Mouse (Mus musculus) pancreas, adult 10 weeks (tissue): ENCODE data around the gene Atp6v1c2. TPM values are rescaled to one million over a fixed set of nuclear protein-coding genes. Genes with fewer than 3 reads are reported as not detected.

Experiments used
- polyA plus RNA-seq: library from polyadenylated mRNA; stranded (reverse); fragments of 350-450 nt; fragmentation: Illumina TruSeq; extraction: RNeasy Lipid Tissue Mini Kit (QIAGEN cat#74804); gene quantifications from one replicate; pipeline ENCODE4 v1.2.3, GENCODE M21; 2015; ENCODE audit warnings: low read depth, low replicate concordance; ENCODE audit not compliant: insufficient read depth

Atp6v1c2 gene
- not detected for polyA plus RNA-seq

GRCm38 (mm10) chr12:17329259-17329658 is at the start of gene Atp6v1c2:
Atp6v1c2 (minus strand) TSS chr12:17329359.

GRCm38 (mm10) chr12:17348048-17349036 is 19.2 kb upstream of the Atp6v1c2 start, which contains the start of gene Nol10:
Nol10 (plus strand) TSS chr12:17348458.

GRCm38 (mm10) chr12:17265971-17266672 is 63.0 kb downstream of the Atp6v1c2 start, which contains the start of gene Pdia6:
Pdia6 (plus strand) TSS chr12:17266545.

Other genes with a start within 250 kb of the Atp6v1c2 start
- 0.17 TPM for gene Kcnf1, start 152.5 kb downstream of the Atp6v1c2 start, polyA plus RNA-seq
- gene Pdia6, start 62.8 kb downstream of the Atp6v1c2 start, polyA plus RNA-seq: 101 TPM
- gene Nol10, start 19.1 kb upstream of the Atp6v1c2 start, polyA plus RNA-seq: 2.6 TPM
- gene Odc1, start 215.4 kb upstream of the Atp6v1c2 start, polyA plus RNA-seq: 63.7 TPM